Mouse (Mus musculus): ENCODE data around the gene Cops3. TPM values are rescaled to one million over a fixed set of nuclear protein-coding genes. Genes with fewer than 3 reads are reported as not detected.

Gene Cops3
- polyA plus RNA-seq, 1 experiment from 2014 or later = 92.8 TPM

DNA sequence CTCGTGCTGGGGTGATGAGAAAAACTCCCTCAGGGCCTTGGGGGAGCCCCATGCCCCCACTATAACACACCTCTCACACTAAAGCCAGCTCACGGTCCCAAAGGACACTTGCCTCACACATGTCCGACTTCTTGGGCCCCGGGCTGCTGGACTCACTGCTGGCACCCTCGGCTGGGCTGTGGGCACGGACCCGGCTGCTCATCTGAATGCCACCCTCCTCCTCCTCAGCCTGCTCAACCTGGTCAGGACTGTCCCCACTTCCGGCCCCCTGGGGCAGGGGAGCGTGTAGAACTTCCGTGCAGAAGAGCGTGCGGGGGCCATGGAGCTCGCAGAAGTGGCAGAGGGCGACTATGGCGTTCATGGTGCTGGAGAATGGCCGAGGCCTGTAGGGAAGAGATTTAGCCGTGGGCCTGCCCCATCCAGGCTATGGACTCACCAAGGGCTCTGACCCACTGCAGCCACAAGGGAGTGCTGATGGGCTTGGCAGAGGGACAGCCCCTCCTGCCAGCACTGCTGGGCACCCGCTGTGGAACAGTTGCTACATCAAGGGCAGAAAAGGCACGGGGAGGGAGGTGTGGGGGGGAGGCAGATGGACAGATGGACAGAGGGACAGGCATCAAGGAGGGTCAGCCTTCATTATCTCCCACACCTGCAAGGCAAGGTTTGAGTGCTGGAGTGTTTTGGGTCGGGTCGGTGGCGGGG is 35.1 kb downstream of the Cops3 start:
- no peaks in the 10 kb centered on the region for H3K27me3 ChIP-seq (ENCODE audit: control insufficient read depth, insufficient read depth, low read length)
- 89% methylated on average over 22 of the region's 22 CpGs for WGBS
- no peaks in the 10 kb centered on the region for H3K9me3 ChIP-seq (ENCODE audit: control insufficient read depth, low read length)
- H3K4me3 ChIP-seq (ENCODE audit: low read depth, low read length) = no peak overlapping the region
- no peak for TF ChIP-seq EP300 (optimal IDR thresholded peaks at IDR 0.05)
- no peak for TF ChIP-seq CTCF (IDR thresholded peaks at IDR 0.05; ENCODE audit: low read depth)
- ATAC-seq (ENCODE audit: low FRiP score, low TSS enrichment) = no peak
- no peak overlapping the region for H3K4me2 ChIP-seq (replicated peaks; ENCODE audit: low read depth)
- H3K27ac ChIP-seq (replicated peaks) = no peak overlapping the region
- no peak for DNase-seq (ENCODE audit: low spot score)
- H3K36me3 ChIP-seq (ENCODE audit: control insufficient read depth, insufficient read depth, low read length) = peaks cover 47% of the 10 kb centered on the region
- no peak overlapping the region for H3K9ac ChIP-seq (ENCODE audit: low read length)
- 0 out of 2 replicates have a peak, but pooled peaks cover 5% of the 10 kb centered on the region for H3K4me1 ChIP-seq (replicated peaks; ENCODE audit: control insufficient read depth, insufficient read depth)

DNA sequence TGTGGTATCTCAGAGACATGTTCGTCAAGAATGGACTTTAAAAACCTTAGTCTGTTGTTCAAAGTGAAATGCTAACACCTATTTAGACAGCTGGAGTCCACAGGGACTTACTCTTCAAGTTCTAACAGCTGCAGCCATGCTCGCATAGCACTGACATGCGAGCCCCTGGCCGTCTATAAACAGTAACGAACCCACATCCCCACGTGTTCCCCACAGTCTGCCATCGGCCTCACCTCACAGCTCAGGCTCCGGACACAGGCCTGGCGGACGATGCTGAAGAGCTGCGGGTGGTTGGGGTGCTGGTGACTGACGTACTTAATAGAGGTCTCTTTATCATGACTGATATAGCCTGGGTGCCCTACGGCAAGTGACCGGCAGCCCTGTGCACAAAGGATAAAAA is 36.1 kb downstream of the Cops3 start:
- ATAC-seq (ENCODE audit: low FRiP score, low TSS enrichment) (no peak), DNase-seq (ENCODE audit: low spot score) (no peak)

DNA sequence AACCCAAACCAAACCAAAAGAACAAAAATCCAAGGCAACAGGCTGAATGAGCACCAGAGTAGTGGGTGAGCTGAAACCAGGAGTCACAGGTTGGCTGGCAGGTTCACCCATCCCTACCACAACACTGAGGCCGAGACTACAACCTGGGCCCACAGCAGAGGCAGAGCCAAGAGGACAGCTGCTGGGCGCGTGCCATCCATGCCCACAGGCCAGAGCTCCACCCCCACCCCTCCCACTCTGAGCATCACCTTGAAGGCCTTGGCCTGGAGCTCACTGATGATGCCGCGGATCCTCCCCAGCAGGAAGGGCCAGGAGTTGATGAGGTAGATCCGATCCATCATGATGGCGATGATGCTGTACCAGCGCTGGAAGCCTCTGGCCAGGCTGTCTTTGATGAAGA is 37.8 kb downstream of the Cops3 start:
- ATAC-seq (ENCODE audit: low FRiP score, low TSS enrichment) (no peak), DNase-seq (ENCODE audit: low spot score) (no peak)
- no peaks in the 10 kb centered on the region for H3K4me1 ChIP-seq (replicated peaks; ENCODE audit: control insufficient read depth, insufficient read depth)
- no peak for TF ChIP-seq EP300 (optimal IDR thresholded peaks at IDR 0.05)
- no peak for TF ChIP-seq CTCF (IDR thresholded peaks at IDR 0.05; ENCODE audit: low read depth)
- no peak overlapping the region for H3K4me2 ChIP-seq (replicated peaks; ENCODE audit: low read depth)
- H3K27me3 ChIP-seq (ENCODE audit: control insufficient read depth, insufficient read depth, low read length) = no peaks in the 10 kb centered on the region
- no peak overlapping the region for H3K27ac ChIP-seq (replicated peaks)
- peaks cover 62% of the 10 kb centered on the region for H3K36me3 ChIP-seq (ENCODE audit: control insufficient read depth, insufficient read depth, low read length)
- no peak overlapping the region for H3K4me3 ChIP-seq (ENCODE audit: low read depth, low read length)
- WGBS = 95% methylated on average over 8 of the region's 8 CpGs
- H3K9ac ChIP-seq (ENCODE audit: low read length) = no peak overlapping the region
- H3K9me3 ChIP-seq (ENCODE audit: control insufficient read depth, low read length) = no peaks in the 10 kb centered on the region

More for the DNA sequence above, 36.1 kb downstream of the Cops3 start:
- Histone ChIP-seq H3K4me3 (ENCODE audit: low read depth, low read length) (no peak overlapping the region), H3K4me1 (replicated peaks; ENCODE audit: control insufficient read depth, insufficient read depth) (0 out of 2 replicates have a peak, but pooled peaks cover 2% of the 10 kb centered on the region), H3K27ac (replicated peaks) (no peak overlapping the region), H3K9ac (ENCODE audit: low read length) (no peak overlapping the region), H3K9me3 (ENCODE audit: control insufficient read depth, low read length) (no peaks in the 10 kb centered on the region), H3K36me3 (ENCODE audit: control insufficient read depth, insufficient read depth, low read length) (peaks cover 55% of the 10 kb centered on the region), H3K4me2 (replicated peaks; ENCODE audit: low read depth) (no peak overlapping the region), H3K27me3 (ENCODE audit: control insufficient read depth, insufficient read depth, low read length) (no peaks in the 10 kb centered on the region)
- TF ChIP-seq EP300 (optimal IDR thresholded peaks at IDR 0.05) (no peak), CTCF (IDR thresholded peaks at IDR 0.05; ENCODE audit: low read depth) (no peak)
- WGBS = 93% methylated on average over 14 of the region's 14 CpGs

DNA sequence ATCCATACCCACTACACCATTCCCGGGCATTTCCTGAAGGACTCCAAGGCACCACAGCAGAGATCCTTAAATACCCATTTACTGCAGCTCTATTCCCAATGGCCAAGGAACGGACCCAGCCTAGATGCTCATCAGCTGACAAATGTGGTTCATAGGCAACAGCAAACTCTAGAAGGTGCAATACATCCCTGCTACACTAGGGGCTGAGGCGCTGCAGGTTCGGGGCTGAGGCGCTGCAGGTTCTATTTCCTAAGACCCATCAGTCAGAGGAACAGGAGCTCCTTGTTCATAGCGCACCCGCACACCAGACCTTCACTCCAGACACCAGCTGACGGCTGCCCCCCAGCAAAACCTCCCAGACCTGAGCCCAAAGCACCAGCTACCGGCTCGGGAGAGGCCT is 39.2 kb downstream of the Cops3 start:
- Histone ChIP-seq H3K4me1 (replicated peaks; ENCODE audit: control insufficient read depth, insufficient read depth) (no peaks in the 10 kb centered on the region), H3K27me3 (ENCODE audit: control insufficient read depth, insufficient read depth, low read length) (no peaks in the 10 kb centered on the region), H3K9ac (ENCODE audit: low read length) (no peak overlapping the region), H3K27ac (replicated peaks) (no peak overlapping the region), H3K36me3 (ENCODE audit: control insufficient read depth, insufficient read depth, low read length) (peaks cover 54% of the 10 kb centered on the region), H3K4me3 (ENCODE audit: low read depth, low read length) (no peak overlapping the region), H3K4me2 (replicated peaks; ENCODE audit: low read depth) (no peak overlapping the region), H3K9me3 (ENCODE audit: control insufficient read depth, low read length) (no peaks in the 10 kb centered on the region)
- 92% methylated on average over 10 of the region's 10 CpGs for WGBS
- no peak for ATAC-seq (ENCODE audit: low FRiP score, low TSS enrichment)
- peak; percentile 45 for TF ChIP-seq CTCF (IDR thresholded peaks at IDR 0.05; ENCODE audit: low read depth)
- no peak for TF ChIP-seq EP300 (optimal IDR thresholded peaks at IDR 0.05)
- DNase-seq (ENCODE audit: low spot score) = no peak

DNA sequence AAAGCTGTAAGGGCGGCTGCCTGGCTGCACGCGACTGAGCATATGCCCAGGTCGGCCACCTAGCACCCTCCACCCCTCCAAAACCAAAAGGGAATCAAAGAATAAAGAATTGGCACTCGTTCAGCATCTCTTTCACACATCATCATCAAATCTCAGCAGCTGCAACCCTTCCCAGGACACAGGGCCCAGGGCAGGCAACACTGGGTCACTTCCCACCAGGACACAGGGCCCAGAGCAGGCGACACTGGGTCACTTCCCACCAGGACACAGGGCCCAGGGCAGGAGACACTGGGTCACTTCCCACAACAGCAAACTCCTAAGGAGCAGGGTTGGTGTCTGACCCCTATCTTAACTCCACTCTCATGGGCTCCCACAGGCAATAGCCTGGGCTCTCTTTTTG is 46.2 kb downstream of the Cops3 start:
- H3K9me3 ChIP-seq (ENCODE audit: control insufficient read depth, low read length) = no peaks in the 10 kb centered on the region
- H3K4me3 ChIP-seq (ENCODE audit: low read depth, low read length) = no peak overlapping the region
- no peaks in the 10 kb centered on the region for H3K4me1 ChIP-seq (replicated peaks; ENCODE audit: control insufficient read depth, insufficient read depth)
- 68% methylated on average over 6 of the region's 6 CpGs for WGBS
- no peak for ATAC-seq (ENCODE audit: low FRiP score, low TSS enrichment)
- no peaks in the 10 kb centered on the region for H3K27me3 ChIP-seq (ENCODE audit: control insufficient read depth, insufficient read depth, low read length)
- DNase-seq (ENCODE audit: low spot score) = no peak
- H3K36me3 ChIP-seq (ENCODE audit: control insufficient read depth, insufficient read depth, low read length) = peaks cover 41% of the 10 kb centered on the region
- no peak overlapping the region for H3K27ac ChIP-seq (replicated peaks)
- TF ChIP-seq CTCF (IDR thresholded peaks at IDR 0.05; ENCODE audit: low read depth) (no peak), EP300 (optimal IDR thresholded peaks at IDR 0.05) (no peak)
- H3K4me2 ChIP-seq (replicated peaks; ENCODE audit: low read depth) = no peak overlapping the region
- H3K9ac ChIP-seq (ENCODE audit: low read length) = no peak overlapping the region

DNA sequence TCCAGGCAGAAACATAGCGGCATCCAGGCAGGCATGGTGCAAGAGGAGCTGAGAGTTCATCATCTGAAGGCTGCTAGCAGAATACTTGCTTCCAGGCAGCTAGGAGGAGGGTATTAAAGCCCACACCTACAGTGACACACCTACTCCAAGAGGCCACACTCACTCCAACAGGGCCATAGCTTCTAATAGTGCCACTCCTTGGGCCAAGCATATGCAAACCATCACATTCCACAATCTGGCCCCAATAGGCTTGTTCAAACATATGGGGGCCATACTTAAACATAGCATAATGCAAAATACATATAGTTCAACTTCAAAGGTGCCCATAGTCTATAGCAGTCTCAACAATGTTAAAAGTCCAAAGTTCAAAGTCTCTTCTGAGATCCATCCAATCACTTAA is 50.3 kb downstream of the Cops3 start:
- H3K4me3 ChIP-seq (ENCODE audit: low read depth, low read length) = no peak overlapping the region
- peaks cover 4% of the 10 kb centered on the region for H3K4me1 ChIP-seq (replicated peaks; ENCODE audit: control insufficient read depth, insufficient read depth)
- peaks cover 21% of the 10 kb centered on the region for H3K36me3 ChIP-seq (ENCODE audit: control insufficient read depth, insufficient read depth, low read length)
- 48% methylated on average over 1 of the region's 1 CpGs for WGBS
- H3K27ac ChIP-seq (replicated peaks) = no peak overlapping the region
- H3K4me2 ChIP-seq (replicated peaks; ENCODE audit: low read depth) = no peak overlapping the region
- DNase-seq (ENCODE audit: low spot score) (no peak), ATAC-seq (ENCODE audit: low FRiP score, low TSS enrichment) (peak; percentile 28; the same call in 1 of the 2 replicates)
- H3K9ac ChIP-seq (ENCODE audit: low read length) = no peak overlapping the region
- no peaks in the 10 kb centered on the region for H3K9me3 ChIP-seq (ENCODE audit: control insufficient read depth, low read length)
- TF ChIP-seq CTCF (IDR thresholded peaks at IDR 0.05; ENCODE audit: low read depth) (no peak), EP300 (optimal IDR thresholded peaks at IDR 0.05) (no peak)
- H3K27me3 ChIP-seq (ENCODE audit: control insufficient read depth, insufficient read depth, low read length) = no peaks in the 10 kb centered on the region

Data from stomach, postnatal 0 days (tissue).